Mouse (Mus musculus): ENCODE results near the gene Ralgps2. TPM values are rescaled to one million over a fixed set of nuclear protein-coding genes. Genes with fewer than 3 reads are reported as not detected.

The Ralgps2 gene
- polyA plus RNA-seq, 1 experiment from 2014 or later: 60.2 TPM

GRCm38 (mm10) chr1:156860266-156860665, 79.2 kb downstream of the Ralgps2 start:
- Histone ChIP-seq H3K27me3 (ENCODE audit: control insufficient read depth, insufficient read depth, low read length) (no peaks in the 10 kb centered on the region), H3K9me3 (ENCODE audit: control insufficient read depth, low read length) (no peaks in the 10 kb centered on the region), H3K4me2 (ENCODE audit: low read length) (no peak overlapping the region), H3K27ac (replicated peaks in 1 of 2; ENCODE audit: control insufficient read depth in 1 of 2, insufficient read depth in 1 of 2, low read depth in 2 of 2, low read length in 2 of 2) (no peak overlapping the region), H3K4me3 (ENCODE audit: control insufficient read depth in 1 of 2, insufficient read depth in 1 of 2, low read depth in 1 of 2, low read length in 2 of 2) (no peak overlapping the region), H3K9ac (ENCODE audit: low read length) (no peak overlapping the region), H3K36me3 (ENCODE audit: control insufficient read depth, insufficient read depth, low read length) (peaks cover 11% of the 10 kb centered on the region; the same call in 1 of the 2 replicates), H3K4me1 (ENCODE audit: control insufficient read depth in 2 of 2, insufficient read depth in 2 of 2, low read length in 2 of 2) (peaks cover 6 to 15% of the 10 kb centered on the region in 2 experiments)
- WGBS: 88% methylated on average over 8 of the region's 8 CpGs
- ATAC-seq (ENCODE audit: insufficient number of reproducible peaks, insufficient read depth, low FRiP score, low read depth): no peak

GRCm38 (mm10) chr1:156859711-156860250, 79.6 kb downstream of the Ralgps2 start:
- Histone ChIP-seq H3K9ac (ENCODE audit: low read length) (no peak overlapping the region), H3K27me3 (ENCODE audit: control insufficient read depth, insufficient read depth, low read length) (no peaks in the 10 kb centered on the region), H3K4me1 (ENCODE audit: control insufficient read depth in 2 of 2, insufficient read depth in 2 of 2, low read length in 2 of 2) (peaks cover 6 to 15% of the 10 kb centered on the region in 2 experiments), H3K9me3 (ENCODE audit: control insufficient read depth, low read length) (no peaks in the 10 kb centered on the region), H3K27ac (replicated peaks in 1 of 2; ENCODE audit: control insufficient read depth in 1 of 2, insufficient read depth in 1 of 2, low read depth in 2 of 2, low read length in 2 of 2) (no peak overlapping the region), H3K4me3 (ENCODE audit: control insufficient read depth in 1 of 2, insufficient read depth in 1 of 2, low read depth in 1 of 2, low read length in 2 of 2) (no peak overlapping the region), H3K36me3 (ENCODE audit: control insufficient read depth, insufficient read depth, low read length) (peaks cover 11% of the 10 kb centered on the region; the same call in 1 of the 2 replicates), H3K4me2 (ENCODE audit: low read length) (no peak overlapping the region)
- 76% methylated on average over 2 of the region's 2 CpGs for WGBS
- ATAC-seq (ENCODE audit: insufficient number of reproducible peaks, insufficient read depth, low FRiP score, low read depth): no peak

GRCm38 (mm10) chr1:156859156-156859555, 80.3 kb downstream of the Ralgps2 start:
- H3K9me3 ChIP-seq (ENCODE audit: control insufficient read depth, low read length): no peaks in the 10 kb centered on the region
- H3K9ac ChIP-seq (ENCODE audit: low read length): no peak overlapping the region
- no peak overlapping the region for H3K27ac ChIP-seq (replicated peaks in 1 of 2; ENCODE audit: control insufficient read depth in 1 of 2, insufficient read depth in 1 of 2, low read depth in 2 of 2, low read length in 2 of 2)
- WGBS: 94% methylated on average over 2 of the region's 2 CpGs
- no peak for ATAC-seq (ENCODE audit: insufficient number of reproducible peaks, insufficient read depth, low FRiP score, low read depth)
- no peak overlapping the region for H3K4me2 ChIP-seq (ENCODE audit: low read length)
- H3K36me3 ChIP-seq (ENCODE audit: control insufficient read depth, insufficient read depth, low read length): peaks cover 11% of the 10 kb centered on the region; the same call in 1 of the 2 replicates
- H3K27me3 ChIP-seq (ENCODE audit: control insufficient read depth, insufficient read depth, low read length): no peaks in the 10 kb centered on the region
- H3K4me1 ChIP-seq (ENCODE audit: control insufficient read depth in 2 of 2, insufficient read depth in 2 of 2, low read length in 2 of 2): peaks cover 5 to 10% of the 10 kb centered on the region in 2 experiments
- no peak overlapping the region for H3K4me3 ChIP-seq (ENCODE audit: control insufficient read depth in 1 of 2, insufficient read depth in 1 of 2, low read depth in 1 of 2, low read length in 2 of 2)

GRCm38 (mm10) chr1:156856666-156857065, 82.8 kb downstream of the Ralgps2 start:
- no peak overlapping the region for H3K27ac ChIP-seq (replicated peaks in 1 of 2; ENCODE audit: control insufficient read depth in 1 of 2, insufficient read depth in 1 of 2, low read depth in 2 of 2, low read length in 2 of 2)
- no peaks in the 10 kb centered on the region for H3K9me3 ChIP-seq (ENCODE audit: control insufficient read depth, low read length)
- H3K27me3 ChIP-seq (ENCODE audit: control insufficient read depth, insufficient read depth, low read length): no peaks in the 10 kb centered on the region
- no peak for ATAC-seq (ENCODE audit: insufficient number of reproducible peaks, insufficient read depth, low FRiP score, low read depth)
- H3K36me3 ChIP-seq (ENCODE audit: control insufficient read depth, insufficient read depth, low read length): peaks cover 11% of the 10 kb centered on the region; the same call in 1 of the 2 replicates
- 92% methylated on average over 2 of the region's 2 CpGs for WGBS
- peaks cover 0 to 3% of the 10 kb centered on the region in 2 experiments; a peak in 1 of 4 replicates for H3K4me1 ChIP-seq (ENCODE audit: control insufficient read depth in 2 of 2, insufficient read depth in 2 of 2, low read length in 2 of 2)
- H3K4me3 ChIP-seq (ENCODE audit: control insufficient read depth in 1 of 2, insufficient read depth in 1 of 2, low read depth in 1 of 2, low read length in 2 of 2): no peak overlapping the region
- no peak overlapping the region for H3K4me2 ChIP-seq (ENCODE audit: low read length)
- H3K9ac ChIP-seq (ENCODE audit: low read length): no peak overlapping the region

GRCm38 (mm10) chr1:156854558-156854957, 84.9 kb downstream of the Ralgps2 start:
- WGBS: 81% methylated on average over 4 of the region's 4 CpGs
- no peaks in the 10 kb centered on the region for H3K27me3 ChIP-seq (ENCODE audit: control insufficient read depth, insufficient read depth, low read length)
- H3K27ac ChIP-seq (replicated peaks in 1 of 2; ENCODE audit: control insufficient read depth in 1 of 2, insufficient read depth in 1 of 2, low read depth in 2 of 2, low read length in 2 of 2): no peak overlapping the region
- no peak overlapping the region for H3K4me2 ChIP-seq (ENCODE audit: low read length)
- H3K4me3 ChIP-seq (ENCODE audit: control insufficient read depth in 1 of 2, insufficient read depth in 1 of 2, low read depth in 1 of 2, low read length in 2 of 2): no peak overlapping the region
- peaks cover 11% of the 10 kb centered on the region; the same call in 1 of the 2 replicates for H3K36me3 ChIP-seq (ENCODE audit: control insufficient read depth, insufficient read depth, low read length)
- peaks cover 0 to 3% of the 10 kb centered on the region in 2 experiments; a peak in 1 of 4 replicates for H3K4me1 ChIP-seq (ENCODE audit: control insufficient read depth in 2 of 2, insufficient read depth in 2 of 2, low read length in 2 of 2)
- no peak for ATAC-seq (ENCODE audit: insufficient number of reproducible peaks, insufficient read depth, low FRiP score, low read depth)
- no peaks in the 10 kb centered on the region for H3K9me3 ChIP-seq (ENCODE audit: control insufficient read depth, low read length)
- H3K9ac ChIP-seq (ENCODE audit: low read length): no peak overlapping the region

- no peak overlapping the region for H3K4me2 ChIP-seq (ENCODE audit: low read length)
- H3K4me3 ChIP-seq (ENCODE audit: control insufficient read depth in 1 of 2, insufficient read depth in 1 of 2, low read depth in 1 of 2, low read length in 2 of 2): no peak overlapping the region
- peaks cover 4% of the 10 kb centered on the region; the same call in 1 of the 2 replicates for H3K36me3 ChIP-seq (ENCODE audit: control insufficient read depth, insufficient read depth, low read length)
- no peak overlapping the region for H3K27ac ChIP-seq (replicated peaks in 1 of 2; ENCODE audit: control insufficient read depth in 1 of 2, insufficient read depth in 1 of 2, low read depth in 2 of 2, low read length in 2 of 2)
- H3K4me1 ChIP-seq (ENCODE audit: control insufficient read depth in 2 of 2, insufficient read depth in 2 of 2, low read length in 2 of 2): peaks cover 0 to 3% of the 10 kb centered on the region in 2 experiments; a peak in 1 of 4 replicates
- WGBS: 76% methylated on average over 5 of the region's 5 CpGs
- ATAC-seq (ENCODE audit: insufficient number of reproducible peaks, insufficient read depth, low FRiP score, low read depth): no peak
- no peak overlapping the region for H3K9ac ChIP-seq (ENCODE audit: low read length)
- no peaks in the 10 kb centered on the region for H3K9me3 ChIP-seq (ENCODE audit: control insufficient read depth, low read length)
- no peaks in the 10 kb centered on the region for H3K27me3 ChIP-seq (ENCODE audit: control insufficient read depth, insufficient read depth, low read length)
These were observed 86.6 kb downstream of the Ralgps2 start for GRCm38 (mm10) chr1:156852872-156853271.

GRCm38 (mm10) chr1:156852409-156852808, 87.0 kb downstream of the Ralgps2 start:
- ATAC-seq (ENCODE audit: insufficient number of reproducible peaks, insufficient read depth, low FRiP score, low read depth): no peak
- Histone ChIP-seq H3K27ac (replicated peaks in 1 of 2; ENCODE audit: control insufficient read depth in 1 of 2, insufficient read depth in 1 of 2, low read depth in 2 of 2, low read length in 2 of 2) (no peak overlapping the region), H3K4me1 (ENCODE audit: control insufficient read depth in 2 of 2, insufficient read depth in 2 of 2, low read length in 2 of 2) (peaks cover 0 to 3% of the 10 kb centered on the region in 2 experiments; a peak in 1 of 4 replicates), H3K9me3 (ENCODE audit: control insufficient read depth, low read length) (no peaks in the 10 kb centered on the region), H3K4me3 (ENCODE audit: control insufficient read depth in 1 of 2, insufficient read depth in 1 of 2, low read depth in 1 of 2, low read length in 2 of 2) (no peak overlapping the region), H3K4me2 (ENCODE audit: low read length) (no peak overlapping the region), H3K9ac (ENCODE audit: low read length) (no peak overlapping the region), H3K27me3 (ENCODE audit: control insufficient read depth, insufficient read depth, low read length) (no peaks in the 10 kb centered on the region), H3K36me3 (ENCODE audit: control insufficient read depth, insufficient read depth, low read length) (peaks cover 4% of the 10 kb centered on the region; the same call in 1 of the 2 replicates)
- WGBS: 71% methylated on average over 9 of the region's 9 CpGs

GRCm38 (mm10) chr1:156847098-156847497, 92.3 kb downstream of the Ralgps2 start:
- Histone ChIP-seq H3K4me2 (ENCODE audit: low read length) (no peak overlapping the region), H3K4me3 (ENCODE audit: control insufficient read depth in 1 of 2, insufficient read depth in 1 of 2, low read depth in 1 of 2, low read length in 2 of 2) (no peak overlapping the region), H3K27ac (replicated peaks in 1 of 2; ENCODE audit: control insufficient read depth in 1 of 2, insufficient read depth in 1 of 2, low read depth in 2 of 2, low read length in 2 of 2) (no peak overlapping the region), H3K9me3 (ENCODE audit: control insufficient read depth, low read length) (no peaks in the 10 kb centered on the region), H3K4me1 (ENCODE audit: control insufficient read depth in 2 of 2, insufficient read depth in 2 of 2, low read length in 2 of 2) (peaks cover 10 to 12% of the 10 kb centered on the region in 2 experiments), H3K36me3 (ENCODE audit: control insufficient read depth, insufficient read depth, low read length) (no peaks in the 10 kb centered on the region), H3K27me3 (ENCODE audit: control insufficient read depth, insufficient read depth, low read length) (no peaks in the 10 kb centered on the region), H3K9ac (ENCODE audit: low read length) (no peak overlapping the region)
- ATAC-seq (ENCODE audit: insufficient number of reproducible peaks, insufficient read depth, low FRiP score, low read depth): no peak
- WGBS: 44% methylated on average over 4 of the region's 4 CpGs

Data from heart, embryonic 14.5 days (tissue).